Mouse (Mus musculus): ENCODE measurements around the gene Olfr106-ps. TPM values are rescaled to one million over a fixed set of nuclear protein-coding genes. Genes with fewer than 3 reads are reported as not detected.

Olfr106-ps gene
- not detected for polyA plus RNA-seq (2015; fragmentation: Illumina TruSeq; extraction: RNeasy Lipid Tissue Mini Kit (QIAGEN cat#74804); ENCODE audit: insufficient read depth, low replicate concordance)

GRCm38 (mm10) chr17:37390093-37390492, at the start of gene Olfr106-ps:
Olfr106-ps (plus strand) TSS chr17:37390393.

GRCm38 (mm10) chr17:37359282-37359681, 30.9 kb upstream of the Olfr106-ps start, which contains the start of gene Olfr104-ps:
Olfr104-ps (plus strand) TSS chr17:37359582.

GRCm38 (mm10) chr17:37378733-37379132, 11.5 kb upstream of the Olfr106-ps start, which contains the start of gene Olfr105-ps:
Olfr105-ps (plus strand) TSS chr17:37379033.

GRCm38 (mm10) chr17:37398926-37399325, 8.7 kb downstream of the Olfr106-ps start, which contains the start of gene Olfr107:
Olfr107 (plus strand) TSS chr17:37399226.

GRCm38 (mm10) chr17:37445180-37445579, 55.0 kb downstream of the Olfr106-ps start, which contains the start of gene Olfr108:
Olfr108 (plus strand) TSS chr17:37445480.

Other genes with a start within 250 kb of the Olfr106-ps start
- not detected for gene Olfr93, start 228.9 kb upstream of the Olfr106-ps start, polyA plus RNA-seq (2015; fragmentation: Illumina TruSeq; extraction: RNeasy Lipid Tissue Mini Kit (QIAGEN cat#74804); ENCODE audit: insufficient read depth, low replicate concordance)
- 32.4 TPM for gene Ubd, start 196.5 kb upstream of the Olfr106-ps start, polyA plus RNA-seq (2015; fragmentation: Illumina TruSeq; extraction: RNeasy Lipid Tissue Mini Kit (QIAGEN cat#74804); ENCODE audit: insufficient read depth, low replicate concordance)
- gene Olfr94, start 189.4 kb upstream of the Olfr106-ps start, polyA plus RNA-seq (2015; fragmentation: Illumina TruSeq; extraction: RNeasy Lipid Tissue Mini Kit (QIAGEN cat#74804); ENCODE audit: insufficient read depth, low replicate concordance): not detected
- gene Olfr95, start 177.3 kb upstream of the Olfr106-ps start, polyA plus RNA-seq (2015; fragmentation: Illumina TruSeq; extraction: RNeasy Lipid Tissue Mini Kit (QIAGEN cat#74804); ENCODE audit: insufficient read depth, low replicate concordance): not detected
- not detected for gene Olfr96, start 170.2 kb upstream of the Olfr106-ps start, polyA plus RNA-seq (2015; fragmentation: Illumina TruSeq; extraction: RNeasy Lipid Tissue Mini Kit (QIAGEN cat#74804); ENCODE audit: insufficient read depth, low replicate concordance)
- gene Olfr97, start 153.1 kb upstream of the Olfr106-ps start, polyA plus RNA-seq (2015; fragmentation: Illumina TruSeq; extraction: RNeasy Lipid Tissue Mini Kit (QIAGEN cat#74804); ENCODE audit: insufficient read depth, low replicate concordance): not detected
- gene Olfr98, start 126.6 kb upstream of the Olfr106-ps start, polyA plus RNA-seq (2015; fragmentation: Illumina TruSeq; extraction: RNeasy Lipid Tissue Mini Kit (QIAGEN cat#74804); ENCODE audit: insufficient read depth, low replicate concordance): not detected
- 58.2 TPM for gene H2-M3, start 120.2 kb upstream of the Olfr106-ps start, polyA plus RNA-seq (2015; fragmentation: Illumina TruSeq; extraction: RNeasy Lipid Tissue Mini Kit (QIAGEN cat#74804); ENCODE audit: insufficient read depth, low replicate concordance)
- gene Olfr99, start 106.9 kb upstream of the Olfr106-ps start, polyA plus RNA-seq (2015; fragmentation: Illumina TruSeq; extraction: RNeasy Lipid Tissue Mini Kit (QIAGEN cat#74804); ENCODE audit: insufficient read depth, low replicate concordance): not detected
- gene Olfr101, start 86.1 kb upstream of the Olfr106-ps start, polyA plus RNA-seq (2015; fragmentation: Illumina TruSeq; extraction: RNeasy Lipid Tissue Mini Kit (QIAGEN cat#74804); ENCODE audit: insufficient read depth, low replicate concordance): not detected
- gene Olfr102, start 73.3 kb upstream of the Olfr106-ps start, polyA plus RNA-seq (2015; fragmentation: Illumina TruSeq; extraction: RNeasy Lipid Tissue Mini Kit (QIAGEN cat#74804); ENCODE audit: insufficient read depth, low replicate concordance): not detected
- gene Olfr103, start 50.7 kb upstream of the Olfr106-ps start, polyA plus RNA-seq (2015; fragmentation: Illumina TruSeq; extraction: RNeasy Lipid Tissue Mini Kit (QIAGEN cat#74804); ENCODE audit: insufficient read depth, low replicate concordance): not detected
- not detected for gene Olfr104-ps, start 30.8 kb upstream of the Olfr106-ps start, polyA plus RNA-seq (2015; fragmentation: Illumina TruSeq; extraction: RNeasy Lipid Tissue Mini Kit (QIAGEN cat#74804); ENCODE audit: insufficient read depth, low replicate concordance)
- not detected for gene Olfr105-ps, start 11.4 kb upstream of the Olfr106-ps start, polyA plus RNA-seq (2015; fragmentation: Illumina TruSeq; extraction: RNeasy Lipid Tissue Mini Kit (QIAGEN cat#74804); ENCODE audit: insufficient read depth, low replicate concordance)
- gene Olfr107, start 8.8 kb downstream of the Olfr106-ps start, polyA plus RNA-seq (2015; fragmentation: Illumina TruSeq; extraction: RNeasy Lipid Tissue Mini Kit (QIAGEN cat#74804); ENCODE audit: insufficient read depth, low replicate concordance): not detected
- gene Olfr108, start 55.1 kb downstream of the Olfr106-ps start, polyA plus RNA-seq (2015; fragmentation: Illumina TruSeq; extraction: RNeasy Lipid Tissue Mini Kit (QIAGEN cat#74804); ENCODE audit: insufficient read depth, low replicate concordance): not detected
- gene Olfr109, start 68.5 kb downstream of the Olfr106-ps start, polyA plus RNA-seq (2015; fragmentation: Illumina TruSeq; extraction: RNeasy Lipid Tissue Mini Kit (QIAGEN cat#74804); ENCODE audit: insufficient read depth, low replicate concordance): not detected
- 16.8 TPM for gene H2-M2, start 93.2 kb downstream of the Olfr106-ps start, polyA plus RNA-seq (2015; fragmentation: Illumina TruSeq; extraction: RNeasy Lipid Tissue Mini Kit (QIAGEN cat#74804); ENCODE audit: insufficient read depth, low replicate concordance)
- gene Olfr110, start 102.1 kb downstream of the Olfr106-ps start, polyA plus RNA-seq (2015; fragmentation: Illumina TruSeq; extraction: RNeasy Lipid Tissue Mini Kit (QIAGEN cat#74804); ENCODE audit: insufficient read depth, low replicate concordance): 0.26 TPM
- 0.72 TPM for gene Olfr111, start 117.6 kb downstream of the Olfr106-ps start, polyA plus RNA-seq (2015; fragmentation: Illumina TruSeq; extraction: RNeasy Lipid Tissue Mini Kit (QIAGEN cat#74804); ENCODE audit: insufficient read depth, low replicate concordance)
- not detected for gene Olfr112, start 179.1 kb downstream of the Olfr106-ps start, polyA plus RNA-seq (2015; fragmentation: Illumina TruSeq; extraction: RNeasy Lipid Tissue Mini Kit (QIAGEN cat#74804); ENCODE audit: insufficient read depth, low replicate concordance)
- not detected for gene Olfr113, start 187.3 kb downstream of the Olfr106-ps start, polyA plus RNA-seq (2015; fragmentation: Illumina TruSeq; extraction: RNeasy Lipid Tissue Mini Kit (QIAGEN cat#74804); ENCODE audit: insufficient read depth, low replicate concordance)
- gene Olfr114, start 202.3 kb downstream of the Olfr106-ps start, polyA plus RNA-seq (2015; fragmentation: Illumina TruSeq; extraction: RNeasy Lipid Tissue Mini Kit (QIAGEN cat#74804); ENCODE audit: insufficient read depth, low replicate concordance): not detected
- gene Olfr115, start 236.7 kb downstream of the Olfr106-ps start, polyA plus RNA-seq (2015; fragmentation: Illumina TruSeq; extraction: RNeasy Lipid Tissue Mini Kit (QIAGEN cat#74804); ENCODE audit: insufficient read depth, low replicate concordance): not detected
- not detected for gene Olfr116, start 236.8 kb downstream of the Olfr106-ps start, polyA plus RNA-seq (2015; fragmentation: Illumina TruSeq; extraction: RNeasy Lipid Tissue Mini Kit (QIAGEN cat#74804); ENCODE audit: insufficient read depth, low replicate concordance)

Data from spleen, adult 10 weeks (tissue).